Mouse (Mus musculus) megakaryocyte, embryonic 14.5 days (primary cell): ENCODE results near the gene Mgat4a.

Experiments used
- FLI1 ChIP-seq: IDR thresholded peaks from 2 replicates; pipeline ENCODE4 v1.6.1; 2012; ENCODE audit warnings: low read length, inconsistent platforms, mixed read lengths
- GATA1 ChIP-seq: IDR thresholded peaks from 3 replicates; pipeline ENCODE4 v1.6.1; 2012; ENCODE audit warnings: mixed read lengths, low read length, inconsistent platforms, borderline replicate concordance

DNA sequence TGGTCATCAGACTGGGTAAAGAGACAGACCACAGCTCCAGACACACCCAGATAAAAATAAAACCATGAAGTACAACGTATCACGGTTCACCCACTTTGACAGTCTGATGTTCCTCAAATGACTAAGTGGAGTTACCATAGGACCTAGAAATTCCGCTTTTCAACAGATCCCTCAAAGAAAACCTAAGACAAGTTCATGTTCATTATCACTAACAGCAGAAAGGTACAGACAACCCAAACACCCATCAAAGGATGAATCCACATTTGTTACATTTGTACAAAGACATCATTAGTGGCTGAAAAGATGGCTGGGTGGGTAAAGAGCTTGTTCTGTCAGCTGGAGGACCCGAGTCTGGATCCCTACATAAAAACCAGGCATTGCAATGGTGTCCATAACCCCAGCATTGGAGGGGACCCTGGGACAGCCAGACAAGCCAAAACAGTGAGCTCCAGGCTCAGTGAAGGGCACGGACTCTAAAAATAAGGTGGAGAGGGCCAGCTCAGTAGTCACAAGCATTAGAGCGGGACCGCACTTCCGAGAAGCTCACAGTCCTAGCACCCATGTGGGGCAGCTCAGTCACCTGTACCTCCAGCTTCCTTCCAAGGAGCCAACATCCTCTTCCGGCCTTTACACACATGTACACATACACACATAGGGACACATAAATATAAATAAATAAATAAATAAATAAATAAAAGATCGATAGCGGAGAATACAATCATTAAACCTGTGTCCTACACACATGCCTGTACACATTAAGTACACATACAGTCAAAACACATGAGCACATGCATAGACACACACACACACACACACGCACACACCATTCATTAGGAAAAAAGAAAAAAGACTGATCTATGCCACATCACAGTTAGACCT lies 8.9 kb downstream of the Mgat4a start:
- TF ChIP-seq GATA1 (no peak), FLI1 (no peak)
